Mouse (Mus musculus): ENCODE data around the gene Gfod1.

Gene Gfod1

GRCm38 (mm10) chr13:43304018-43304431, at the start of gene Gfod1:
Gene Gfod1 (minus strand): TSS chr13:43304172.
- DNase-seq = peak; percentile 97 to 99

- no peak for DNase-seq
Observed at GRCm38 (mm10) chr13:43353356-43353755, 49.4 kb upstream of the Gfod1 start.

- DNase-seq = no peak
Observed at GRCm38 (mm10) chr13:43350489-43351169, 46.7 kb upstream of the Gfod1 start.

GRCm38 (mm10) chr13:43349376-43349775, 45.4 kb upstream of the Gfod1 start:
- DNase-seq = no peak

- DNase-seq = no peak
Observed at GRCm38 (mm10) chr13:43346825-43347224, 42.9 kb upstream of the Gfod1 start.

- peak in 1 of 2 experiments; percentile 4 for DNase-seq
Observed at GRCm38 (mm10) chr13:43338632-43339031, 34.7 kb upstream of the Gfod1 start.

GRCm38 (mm10) chr13:43338001-43338400, 34.0 kb upstream of the Gfod1 start:
- no peak for DNase-seq

- no peak for DNase-seq
Observed at GRCm38 (mm10) chr13:43336425-43337221, 32.7 kb upstream of the Gfod1 start.

- peak; percentile 49 to 58 for DNase-seq
Observed at GRCm38 (mm10) chr13:43332591-43332990, 28.6 kb upstream of the Gfod1 start.

- DNase-seq = no peak
Observed at GRCm38 (mm10) chr13:43331721-43332444, 27.9 kb upstream of the Gfod1 start.

- no peak for DNase-seq
Observed at GRCm38 (mm10) chr13:43325427-43325826, 21.5 kb upstream of the Gfod1 start.

GRCm38 (mm10) chr13:43321492-43321891, 17.5 kb upstream of the Gfod1 start:
- no peak for DNase-seq

GRCm38 (mm10) chr13:43319396-43319795, 15.4 kb upstream of the Gfod1 start:
- DNase-seq = no peak

- no peak for DNase-seq
Observed at GRCm38 (mm10) chr13:43317411-43317810, 13.4 kb upstream of the Gfod1 start.

- no peak for DNase-seq
Observed at GRCm38 (mm10) chr13:43305181-43305924, 1.4 kb upstream of the Gfod1 start.

GRCm38 (mm10) chr13:43304700-43305099, 728 bp upstream of the Gfod1 start:
- peak; percentile 72 to 79 for DNase-seq

GRCm38 (mm10) chr13:43303161-43303965, 609 bp downstream of the Gfod1 start:
- DNase-seq = peak; percentile 43 to 54

GRCm38 (mm10) chr13:43302651-43303160, 1.3 kb downstream of the Gfod1 start:
- peak; percentile 13 to 43 for DNase-seq

GRCm38 (mm10) chr13:43302239-43302638, 1.7 kb downstream of the Gfod1 start:
- DNase-seq = no peak

GRCm38 (mm10) chr13:43300906-43301305, 3.1 kb downstream of the Gfod1 start:
- DNase-seq = no peak

- DNase-seq = no peak
Observed at GRCm38 (mm10) chr13:43300366-43300765, 3.6 kb downstream of the Gfod1 start.

- no peak for DNase-seq
Observed at GRCm38 (mm10) chr13:43299171-43299570, 4.8 kb downstream of the Gfod1 start.

Measured in kidney, postnatal 25 days (tissue).